Mouse (Mus musculus): ENCODE measurements around the gene Gsn.

GRCm38 (mm10) chr2:35326931-35327330 is 70.8 kb downstream of the Gsn start:
- no peak for TF ChIP-seq CTCF (IDR thresholded peaks at IDR 0.05; ENCODE audit: insufficient read depth, low read length)
- no peak for TF ChIP-seq POLR2A (IDR thresholded peaks at IDR 0.05; ENCODE audit: borderline replicate concordance, extremely low read depth, low read depth, low read length)
